Mouse (Mus musculus): ENCODE data around the gene Pop7. TPM values are rescaled to one million over a fixed set of nuclear protein-coding genes. Genes with fewer than 3 reads are reported as not detected.

Gene Pop7
- total RNA-seq, 4 experiments from 2014 or later, result 32.3 to 34.8 (median 32.8) TPM

DNA sequence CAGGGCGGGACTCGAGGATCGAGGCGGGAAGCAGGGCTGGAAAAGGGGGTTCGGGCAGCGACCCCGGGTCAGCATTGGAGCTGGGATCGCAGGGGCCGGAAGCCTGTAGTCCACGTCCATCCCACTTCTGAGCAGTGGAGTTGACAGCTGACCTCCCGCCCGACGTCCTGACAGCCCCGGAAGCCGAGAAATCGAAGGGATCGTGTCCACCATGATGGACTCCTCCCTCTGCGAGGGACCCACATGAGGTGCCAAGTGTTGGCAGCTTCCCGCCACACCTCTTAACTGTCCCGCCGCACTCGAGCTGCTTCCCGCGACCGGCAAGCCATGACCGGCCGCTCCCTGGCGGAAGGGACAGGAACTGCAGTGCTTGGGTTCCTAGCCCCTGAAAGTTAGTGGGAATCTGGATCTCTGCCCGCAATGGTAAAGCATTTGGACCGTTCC lies 371 bp upstream of the Pop7 start:
- peak in 1 of 2 experiments; percentile 62 for DNase-seq (ENCODE audit: low spot score in 2 of 2)

DNA sequence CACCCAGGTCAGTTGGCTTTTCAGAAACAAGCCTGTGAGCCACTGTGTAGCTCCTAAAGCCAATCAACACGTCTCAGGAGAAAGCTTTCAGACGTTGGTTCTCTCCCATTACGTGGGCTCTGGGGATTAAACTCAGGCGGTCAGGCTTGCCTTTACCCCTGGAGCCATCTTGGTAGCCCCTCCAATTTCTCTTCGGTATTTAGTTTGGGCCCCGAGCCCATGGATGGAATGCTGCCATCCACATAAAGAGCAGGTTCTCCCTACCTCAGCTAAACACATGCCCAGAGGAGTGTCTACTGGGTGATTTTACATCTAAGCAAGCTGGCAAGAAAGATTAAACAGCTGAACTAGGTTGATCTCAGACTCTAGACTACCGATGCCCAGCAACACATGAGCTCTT lies 2.1 kb downstream of the Pop7 start:
- DNase-seq (ENCODE audit: low spot score in 2 of 2), result no peak

DNA sequence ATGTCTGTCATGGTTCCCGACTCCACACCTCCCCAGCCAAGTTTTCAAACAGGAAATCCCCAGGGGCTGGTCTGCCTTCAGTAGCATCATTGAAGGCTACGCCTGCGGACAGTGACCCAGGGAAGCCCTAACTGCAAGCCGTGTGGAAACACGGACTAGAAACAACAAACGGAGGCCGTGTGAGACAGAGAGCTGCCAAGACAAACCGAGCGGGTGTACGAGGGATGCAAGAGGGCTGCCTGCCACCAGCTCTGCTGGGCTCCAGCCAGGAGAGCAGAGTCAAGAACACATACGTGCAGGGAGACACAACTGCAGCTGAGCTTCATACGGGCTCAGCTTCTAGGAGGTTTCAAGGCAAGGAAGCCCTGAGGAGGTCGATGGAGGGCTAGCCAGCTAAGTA lies 8.5 kb downstream of the Pop7 start:
- no peak for DNase-seq (ENCODE audit: low spot score in 2 of 2)

DNA sequence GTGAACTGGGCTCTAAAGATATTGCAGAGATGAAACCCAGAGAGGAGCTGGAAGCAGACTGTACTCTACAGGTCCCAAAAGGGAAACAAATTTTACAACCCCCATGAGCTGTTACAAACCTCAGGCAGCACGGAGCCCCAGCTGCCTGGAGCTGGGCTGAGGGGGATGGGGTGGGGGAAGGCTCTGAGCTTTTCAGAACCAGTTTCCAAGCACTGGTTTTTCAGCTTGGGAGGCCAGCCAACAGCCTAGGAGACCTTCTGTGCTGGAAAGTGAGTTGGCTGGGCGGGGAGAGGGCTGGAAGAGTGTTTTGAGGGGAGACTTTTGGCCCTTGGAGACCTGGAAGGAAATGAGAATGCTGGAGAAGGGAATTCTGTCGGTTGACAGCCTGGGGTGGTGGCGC lies 10.8 kb downstream of the Pop7 start:
- no peak for DNase-seq (ENCODE audit: low spot score in 2 of 2)

DNA sequence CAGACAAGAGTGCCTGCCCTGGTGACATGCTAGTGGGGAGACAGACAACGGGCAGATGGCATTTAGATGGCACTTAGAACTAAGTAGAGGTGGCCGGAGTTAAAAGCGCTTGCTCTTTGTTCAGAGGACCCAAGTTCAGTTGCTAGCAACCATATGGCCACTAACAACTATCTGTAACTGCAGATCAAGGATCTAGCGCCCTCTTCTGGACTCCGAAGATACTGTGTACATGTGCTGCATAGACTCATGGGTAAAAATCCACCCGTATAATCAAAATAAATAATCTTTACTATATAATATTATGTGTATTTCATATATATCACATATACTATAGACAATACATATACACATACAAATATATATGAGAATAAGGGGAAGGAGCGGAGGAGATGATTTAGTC lies 14.7 kb downstream of the Pop7 start:
- DNase-seq (ENCODE audit: low spot score in 2 of 2), result no peak

DNA sequence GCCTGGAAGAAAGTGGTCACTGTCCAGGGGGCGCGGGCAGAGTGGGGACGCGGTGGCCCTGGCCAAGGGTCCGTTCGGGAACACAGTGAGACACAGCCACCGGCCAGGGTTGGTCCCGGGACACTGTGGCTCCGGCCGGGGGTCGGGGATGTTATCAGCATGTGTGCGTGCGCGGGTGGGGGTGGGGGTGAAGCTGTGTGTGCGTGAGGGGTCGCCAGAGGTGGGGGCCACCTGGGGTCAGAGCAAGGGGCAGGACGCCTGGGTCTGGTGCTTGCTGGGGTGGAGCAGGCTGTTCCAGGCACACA lies 16.5 kb downstream of the Pop7 start:
- DNase-seq (ENCODE audit: low spot score in 2 of 2), result no peak

DNA sequence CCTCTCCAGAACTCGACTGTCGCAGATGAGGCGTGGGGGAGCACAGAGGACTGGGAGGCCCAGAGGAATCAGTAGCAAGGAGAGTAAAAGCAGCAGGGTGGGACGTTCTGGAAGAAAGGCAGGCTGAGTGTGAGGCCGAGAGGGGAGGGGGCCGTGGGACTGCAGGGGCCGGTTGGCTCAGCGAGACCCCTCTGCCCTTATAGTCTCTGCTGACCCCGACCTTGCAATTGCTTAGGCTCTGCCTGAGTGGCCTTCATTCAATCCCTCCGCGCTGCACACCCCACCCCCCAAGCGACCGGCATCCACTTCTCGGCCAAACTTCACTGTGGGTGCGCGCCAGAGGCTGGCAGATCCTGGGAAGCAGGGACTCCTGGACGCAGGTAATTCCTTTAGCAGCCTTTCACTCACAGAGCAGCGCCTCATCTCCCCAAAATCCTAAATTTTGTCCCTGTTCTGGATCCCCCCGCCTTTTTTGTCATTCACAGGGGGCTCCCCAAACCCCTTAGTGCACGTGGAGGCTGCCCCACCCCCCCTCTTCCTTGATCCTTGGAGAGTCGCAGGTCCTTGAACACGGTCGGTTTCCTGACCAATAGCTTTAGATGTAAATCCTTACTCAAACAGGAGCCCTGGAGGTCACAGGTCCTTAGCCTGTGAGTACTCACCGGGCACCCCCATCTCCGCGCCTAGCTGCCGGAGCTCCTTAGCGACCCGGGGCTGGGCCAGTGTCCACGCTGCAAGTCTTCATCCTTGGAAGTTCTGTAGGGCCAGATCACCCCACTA lies 17.1 kb downstream of the Pop7 start:
- DNase-seq (ENCODE audit: low spot score in 2 of 2), result no peak

DNA sequence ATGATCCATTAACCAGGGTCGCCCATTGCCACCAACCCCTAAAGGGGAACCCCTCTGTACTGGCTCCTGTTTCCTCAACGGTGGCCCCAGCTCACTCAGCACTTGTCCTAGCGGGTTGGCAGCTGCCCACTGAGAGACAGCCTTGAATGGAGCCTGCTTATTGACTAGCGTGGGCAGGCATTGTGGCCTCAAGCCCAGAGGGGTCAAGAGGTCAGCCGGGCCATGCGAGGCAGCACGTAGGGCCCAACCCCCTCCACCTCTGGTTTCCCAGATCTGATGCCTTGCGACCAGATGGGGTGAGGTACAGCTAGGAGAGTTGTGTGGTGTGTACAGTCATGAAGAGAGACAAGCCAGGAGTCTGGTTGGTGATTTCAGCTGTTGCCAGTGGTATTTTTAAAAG lies 20.4 kb downstream of the Pop7 start:
- no peak for DNase-seq (ENCODE audit: low spot score in 2 of 2)

DNA sequence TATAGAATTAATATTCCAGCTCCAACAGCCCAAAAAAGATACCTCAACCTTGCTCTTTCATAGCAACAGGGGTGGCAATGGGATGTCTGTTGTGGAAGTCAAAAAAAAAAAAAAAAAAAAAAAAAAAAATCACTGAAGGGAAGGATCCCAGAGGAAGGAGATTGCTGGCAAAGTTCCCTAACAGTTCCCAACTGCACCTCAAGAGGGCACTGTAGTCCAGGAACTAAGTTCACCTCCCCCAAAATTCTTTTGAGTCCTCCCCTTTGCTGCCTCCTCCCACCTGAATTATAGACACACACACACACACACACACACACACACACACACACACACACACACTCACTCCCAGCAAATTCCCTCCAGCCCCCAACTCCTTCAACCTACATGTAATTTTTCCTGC lies 21.2 kb downstream of the Pop7 start:
- peak; percentile 45 to 79 for DNase-seq (ENCODE audit: low spot score in 2 of 2)

DNA sequence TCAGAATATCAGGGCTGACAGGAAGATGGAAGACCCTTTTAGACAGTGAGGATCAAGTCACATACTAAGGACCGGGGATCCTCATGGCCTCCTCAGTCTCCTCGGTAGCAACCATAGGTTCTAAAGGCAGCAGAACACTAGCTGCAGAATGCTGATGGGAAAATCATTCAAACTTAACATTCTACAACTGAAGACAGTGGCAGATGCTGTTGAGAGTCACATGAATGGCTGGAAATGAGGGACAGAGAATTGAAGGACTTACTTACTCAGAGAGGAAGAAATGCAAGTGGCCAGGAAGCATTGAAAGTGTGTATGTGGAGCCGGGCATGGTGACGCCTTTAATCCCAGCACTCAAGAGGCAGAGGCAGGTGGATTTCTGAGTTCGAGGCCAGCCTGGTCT lies 25.4 kb downstream of the Pop7 start, which contains the start of gene Zan:
TSS of gene Zan (minus strand) at position 101 of the 400 bp plus-strand sequence.
- DNase-seq (ENCODE audit: low spot score in 2 of 2), result no peak

DNA sequence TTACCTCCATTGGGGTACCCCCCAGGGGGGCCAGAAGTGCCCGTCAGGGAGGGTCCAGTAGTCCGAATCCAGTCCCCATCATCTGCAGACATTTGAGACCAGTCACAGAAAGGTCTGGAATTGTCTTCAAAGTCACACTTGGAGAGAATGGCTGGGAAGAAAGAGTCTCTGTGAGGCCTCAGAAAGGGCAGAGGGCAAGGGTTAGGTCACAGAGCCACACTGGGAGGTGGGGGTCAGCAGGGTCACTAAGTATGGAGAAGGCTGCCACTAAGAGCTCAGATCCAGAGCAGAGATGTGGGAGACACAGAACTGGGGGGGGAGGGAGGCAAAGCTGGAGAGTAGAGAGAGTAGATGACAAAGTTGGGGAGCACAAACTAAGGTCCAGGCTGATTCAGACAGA lies 28.0 kb downstream of the Pop7 start:
- DNase-seq (ENCODE audit: low spot score in 2 of 2), result no peak

DNA sequence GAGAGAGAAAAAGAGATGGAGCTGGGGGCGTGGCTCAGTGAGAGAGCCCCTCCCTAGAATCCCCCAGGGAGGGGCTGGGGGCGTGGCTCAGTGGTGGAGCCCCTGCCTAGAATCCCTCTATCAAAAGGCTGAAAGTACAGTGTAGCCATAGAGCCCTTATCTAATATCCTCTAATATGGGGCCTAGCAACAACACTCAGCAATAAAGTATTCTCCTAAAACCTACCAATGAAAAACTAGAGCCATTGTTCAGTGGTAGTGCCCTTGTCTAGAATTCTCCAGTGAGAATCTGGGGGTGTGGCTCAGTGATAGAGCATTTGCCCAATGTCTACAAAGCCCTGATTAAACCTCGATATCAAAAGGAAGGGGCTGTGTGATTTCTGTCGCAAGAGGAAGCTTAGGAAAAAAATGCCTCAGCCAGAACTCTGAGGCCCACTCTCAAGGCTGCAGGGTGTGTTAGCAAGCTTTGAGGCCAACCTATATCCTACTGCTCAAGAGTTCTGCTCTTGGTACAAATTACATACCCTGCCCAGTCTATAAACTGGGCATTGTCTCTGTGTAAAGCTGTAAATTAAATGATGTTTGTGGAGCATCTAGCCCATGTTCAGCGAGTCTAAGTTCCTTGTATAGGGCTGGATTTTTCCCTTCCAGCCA lies 29.9 kb downstream of the Pop7 start:
- DNase-seq (ENCODE audit: low spot score in 2 of 2), result no peak

DNA sequence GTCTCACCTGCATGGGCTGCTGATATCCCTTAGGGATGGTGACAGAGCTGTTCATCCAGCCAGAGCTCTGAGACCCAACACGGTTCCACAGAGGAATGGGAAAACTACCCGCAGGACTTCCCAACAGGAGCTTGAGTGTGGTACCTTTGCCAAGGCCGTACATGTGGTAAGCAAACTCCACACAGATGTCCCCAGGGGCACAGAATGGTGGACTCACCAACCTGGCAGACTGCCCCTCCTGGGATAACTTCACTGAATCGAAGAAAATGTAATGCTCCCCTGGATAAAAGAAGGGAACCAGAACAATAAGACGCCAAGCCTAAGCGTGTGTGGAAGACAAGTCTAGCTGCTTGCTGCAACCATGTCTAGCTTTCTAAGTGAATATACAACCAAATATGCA lies 35.4 kb downstream of the Pop7 start:
- DNase-seq (ENCODE audit: low spot score in 2 of 2), result no peak

DNA sequence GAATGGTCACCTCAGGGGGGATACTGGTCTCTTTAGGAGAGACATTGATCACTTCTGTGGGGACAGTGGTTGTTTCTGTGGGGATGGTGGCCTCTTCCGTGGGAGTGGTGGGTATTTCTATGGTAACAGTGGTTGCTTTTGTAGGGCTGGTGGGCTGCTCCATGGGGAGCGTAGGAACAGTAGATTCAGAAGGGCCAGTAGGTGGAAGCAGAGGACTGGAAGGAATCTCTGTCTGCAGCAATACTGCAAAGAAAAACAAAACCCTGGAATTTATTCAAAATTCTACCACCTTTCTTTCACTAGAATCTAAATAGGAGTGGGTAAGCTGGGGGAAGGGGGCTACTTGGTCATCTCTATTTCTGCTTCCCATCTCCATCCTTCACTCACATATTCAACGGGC lies 37.3 kb downstream of the Pop7 start:
- DNase-seq (ENCODE audit: low spot score in 2 of 2), result no peak

DNA sequence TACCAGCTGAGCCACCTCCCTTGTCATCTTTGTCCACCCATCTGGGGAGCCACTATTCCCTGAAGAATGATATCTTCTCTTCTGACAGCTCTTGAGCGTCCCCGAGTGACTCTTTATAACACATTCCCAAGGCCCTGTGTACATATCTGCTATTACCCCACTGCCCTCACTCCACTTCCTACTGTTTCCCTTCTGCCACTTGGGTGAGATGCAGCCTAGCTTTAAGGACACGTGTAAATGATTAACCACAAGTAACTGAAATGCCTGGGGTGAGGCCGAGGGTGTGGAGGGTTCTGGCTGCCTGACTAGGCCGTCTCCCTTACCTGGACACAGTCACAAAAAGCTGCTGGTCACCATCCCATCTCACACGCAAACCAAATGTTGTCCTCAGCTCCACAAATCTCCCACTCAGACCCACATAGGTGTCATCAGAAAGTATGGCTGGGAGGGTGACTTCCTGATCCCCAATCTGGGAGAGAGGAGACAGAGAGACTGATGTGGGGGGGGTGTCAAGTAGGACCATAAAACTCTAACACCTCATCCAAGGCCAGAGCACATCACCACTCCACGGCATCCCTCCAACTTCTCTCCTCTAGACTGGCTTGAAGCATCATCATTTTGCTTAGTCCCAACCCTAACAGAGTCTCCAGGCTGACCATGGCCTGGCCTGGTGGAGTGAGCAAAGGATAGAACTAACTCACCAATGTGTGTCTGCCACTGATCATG lies 46.3 kb downstream of the Pop7 start:
- no peak for DNase-seq (ENCODE audit: low spot score in 2 of 2)

DNA sequence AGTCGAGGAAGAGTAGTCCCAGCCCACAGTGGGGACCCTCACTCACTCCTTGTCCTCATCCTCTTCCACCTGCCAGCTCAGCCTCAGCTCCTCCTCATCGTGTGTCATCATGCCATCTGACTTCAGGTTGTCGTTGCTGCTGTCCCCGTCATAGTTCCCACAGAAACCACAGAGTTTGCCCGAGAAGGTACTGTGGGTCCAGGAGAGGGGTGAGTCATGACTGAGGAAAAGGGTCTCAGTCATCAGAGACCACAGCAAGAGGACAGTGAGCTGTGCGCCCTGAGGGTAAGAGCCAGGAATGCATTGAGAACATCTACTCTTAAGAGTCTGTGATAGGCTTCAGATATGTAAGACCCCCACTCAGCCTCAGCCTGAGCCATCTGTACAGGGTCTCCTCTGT lies 47.1 kb downstream of the Pop7 start:
- no peak for DNase-seq (ENCODE audit: low spot score in 2 of 2)

Small RNAs within 50 kb of the gene (microRNA-seq; reads per million reads assigned to microRNA genes)
- gene Mir6418, result 1.1 to 2.4 reads per million in 2 experiments

Other genes with a start within 250 kb of the Pop7 start
- gene Ache, start 215.0 kb downstream of the Pop7 start, total RNA-seq (2022), result 10 to 100 TPM; 67.5 to 73.8 (median 70.9) TPM
- 10 to 100 TPM; 14.0 to 16.8 (median 16.1) TPM for gene Ufsp1, start 207.9 kb downstream of the Pop7 start, total RNA-seq (2022)
- gene Srrt, start 194.8 kb downstream of the Pop7 start, total RNA-seq (2022), result 100 to 1,000 TPM; 164 to 219 (median 188) TPM
- gene Trip6, start 188.1 kb downstream of the Pop7 start, total RNA-seq (2022), result 1 to 10 TPM; 3.9 to 7.6 (median 5.1) TPM
- 10 to 100 TPM; 24.4 to 28.0 (median 26.5) TPM for gene Slc12a9, start 168.9 kb downstream of the Pop7 start, total RNA-seq (2022)
- 1 to 10 TPM; 4.4 to 7.2 (median 5.2) TPM for gene Ephb4, start 152.4 kb downstream of the Pop7 start, total RNA-seq (2022)
- gene Zan, start 25.5 kb downstream of the Pop7 start, total RNA-seq (2022), result under 1 TPM; 0.20 to 0.53 (median 0.29) TPM
- 10 to 100 TPM; 62.1 to 65.2 (median 63.5) TPM for gene Gigyf1, start 16.0 kb upstream of the Pop7 start, total RNA-seq (2022)
- gene Epo, start 30.7 kb upstream of the Pop7 start, total RNA-seq (2022), result not detected
- 100 to 1,000 TPM; 654 to 672 (median 660) TPM for gene Gnb2, start 31.0 kb upstream of the Pop7 start, total RNA-seq (2022)
- 100 to 1,000 TPM; 111 to 119 (median 113) TPM for gene Actl6b, start 51.0 kb upstream of the Pop7 start, total RNA-seq (2022)
- 10 to 100 TPM; 10.7 to 16.2 (median 12.7) TPM for gene Tfr2, start 67.3 kb upstream of the Pop7 start, total RNA-seq (2022)
- 10 to 100 TPM; 18.6 to 29.9 (median 21.4) TPM for gene Mospd3, start 98.5 kb upstream of the Pop7 start, total RNA-seq (2022)
- 10 to 100 TPM; 12.8 to 14.6 (median 13.8) TPM for gene Pcolce, start 111.3 kb upstream of the Pop7 start, total RNA-seq (2022)
- gene Fbxo24, start 126.5 kb upstream of the Pop7 start, total RNA-seq (2022), result under 1 TPM; 0.16 to 0.28 (median 0.20) TPM
- 10 to 100 TPM in 3 of 4 experiments, 1 to 10 TPM in 1; 9.5 to 18.0 (median 16.0) TPM for gene Lrch4, start 126.6 kb upstream of the Pop7 start, total RNA-seq (2022)
- 10 to 100 TPM in 1 of 4 experiments, 1 to 10 TPM in 3; 5.6 to 11.5 (median 8.8) TPM for gene Gm20605, start 126.7 kb upstream of the Pop7 start, total RNA-seq (2022)
- gene Sap25, start 138.8 kb upstream of the Pop7 start, total RNA-seq (2022), result 1 to 10 TPM in 3 of 4 experiments, under 1 TPM in 1; 0.91 to 5.9 (median 3.5) TPM
- gene Irs3, start 143.2 kb upstream of the Pop7 start, total RNA-seq (2022), result under 1 TPM in 2 of 4 experiments, not detected in 2; 0.18 to 0.26 TPM
- gene Agfg2, start 182.2 kb upstream of the Pop7 start, total RNA-seq (2022), result 10 to 100 TPM; 50.0 to 54.8 (median 51.4) TPM
- 10 to 100 TPM; 76.3 to 78.9 (median 77.7) TPM for gene Nyap1, start 239.1 kb upstream of the Pop7 start, total RNA-seq (2022)
- 100 to 1,000 TPM; 149 to 216 (median 162) TPM for gene Tsc22d4, start 243.2 kb upstream of the Pop7 start, total RNA-seq (2022)